Mouse (Mus musculus) liver, adult 2 months (tissue): ENCODE results near the gene Ift22.

Source experiments
- CTCF ChIP-seq: fragments of 200-500 bp; IDR thresholded peaks from 2 replicates; pipeline ENCODE4 v1.5.1; 2011; ENCODE audit warnings: low read depth, low read length, control low read depth
- POLR2A ChIP-seq: fragments of 200-500 bp; IDR thresholded peaks from 2 replicates; pipeline ENCODE4 v1.6.1; 2011; ENCODE audit warnings: low read length, control low read depth; ENCODE audit not compliant: insufficient read depth; ENCODE audit errors: extremely low read depth

DNA sequence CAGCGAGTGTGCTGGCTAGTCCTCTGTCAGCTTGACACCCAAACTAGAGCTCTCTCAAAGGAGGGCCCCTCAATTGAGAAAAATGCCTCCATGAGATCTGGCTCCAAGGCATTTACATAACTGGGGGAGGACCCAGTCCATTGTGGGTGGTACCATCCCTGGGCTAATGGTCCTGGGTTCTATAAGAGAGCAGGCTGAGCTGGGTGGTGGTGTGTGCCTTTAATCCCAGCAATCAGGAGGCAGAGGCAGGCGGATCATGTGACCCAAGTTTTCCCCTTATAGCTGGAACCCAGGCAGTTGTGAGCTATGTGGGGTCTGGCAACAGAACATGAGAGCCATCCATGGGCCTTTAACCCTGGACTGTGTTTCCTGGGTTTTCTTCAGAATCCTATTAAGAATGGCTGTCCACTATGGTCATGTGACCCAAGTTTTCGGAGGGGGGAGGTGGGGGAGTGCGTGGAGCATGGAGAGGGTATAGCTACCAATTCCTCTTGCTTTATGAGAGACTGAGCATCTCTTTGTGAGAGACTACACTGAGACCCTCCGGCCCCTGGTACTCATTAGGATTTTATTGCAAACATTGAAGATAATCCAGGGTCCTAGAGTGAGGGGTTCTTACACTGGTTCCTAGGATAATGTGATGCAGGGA, 53.5 kb downstream of the Ift22 start:
- TF ChIP-seq POLR2A (no peak), CTCF (no peak)
